Mouse (Mus musculus) embryonic facial prominence, embryonic 15.5 days (tissue): ENCODE data around the gene Kmt2d. TPM values are rescaled to one million over a fixed set of nuclear protein-coding genes. Genes with fewer than 3 reads are reported as not detected.

Source experiments
- ATAC-seq: fragments of 200-750 bp; cut with Nextera tagmentation; 2 replicates; pipeline ENCODE4 v1.8.0; 2017; ENCODE audit warnings: low read depth, moderate TSS enrichment; ENCODE audit not compliant: insufficient number of reproducible peaks, low FRiP score, low TSS enrichment
- H3K27ac ChIP-seq: fragments of 300-500 bp; sonication (generic); replicated peaks from 2 replicates; pipeline ENCODE4 v1.5.1; 2015; ENCODE audit warnings: mild to moderate bottlenecking, inconsistent platforms
- H3K27me3 ChIP-seq: fragments of 300-500 bp; sonication (generic); 2 replicates; pipeline ENCODE4 v1.6.1; 2015; ENCODE audit warnings: inconsistent platforms
- H3K36me3 ChIP-seq: fragments of 300-500 bp; sonication (generic); 2 replicates; pipeline ENCODE4 v1.6.1; 2015; ENCODE audit warnings: mild to moderate bottlenecking, inconsistent platforms
- H3K4me1 ChIP-seq: fragments of 300-500 bp; sonication (generic); 2 replicates; pipeline ENCODE4 v1.6.1; 2015; ENCODE audit warnings: inconsistent platforms
- H3K4me2 ChIP-seq: fragments of 300-500 bp; sonication (generic); replicated peaks from 2 replicates; pipeline ENCODE4 v1.6.1; 2015; ENCODE audit warnings: mild to moderate bottlenecking, inconsistent platforms
- H3K4me3 ChIP-seq: fragments of 300-500 bp; sonication (generic); replicated peaks from 2 replicates; pipeline ENCODE4 v1.5.1; 2015; ENCODE audit warnings: mild to moderate bottlenecking, inconsistent platforms
- H3K9ac ChIP-seq: fragments of 300-500 bp; sonication (generic); 2 replicates; pipeline ENCODE4 v1.6.1; 2015; ENCODE audit warnings: inconsistent platforms
- H3K9me3 ChIP-seq: fragments of 300-500 bp; sonication (generic); replicated peaks from 2 replicates; pipeline ENCODE4 v1.6.1; 2016; ENCODE audit warnings: inconsistent platforms
- WGBS: fragments of 180-500 bp; shearing (Covaris S2); methylation state at CpG from one replicate; pipeline ENCODE4 v1.1.7; 2015; 5-methylcytosine and 5-hydroxymethylcytosine counted together
- polyA plus RNA-seq: library from polyadenylated mRNA; unstranded; fragments of >200 nt; fragmentation: Nextera tagmentation; extraction: Ambion mirVana; gene quantifications from 2 replicates; pipeline ENCODE4 v1.2.1, GENCODE M21; 2015

The Kmt2d gene
- polyA plus RNA-seq, 1 experiment from 2014 or later: 14.1 TPM

- no peaks in the 10 kb centered on the region for H3K9me3 ChIP-seq
- 85% methylated on average over 5 of the region's 5 CpGs for WGBS
- peaks cover 33% of the 10 kb centered on the region for H3K4me1 ChIP-seq
- H3K36me3 ChIP-seq: peaks cover 55% of the 10 kb centered on the region
- H3K27ac ChIP-seq: no peak overlapping the region
- H3K9ac ChIP-seq: no peak overlapping the region
- no peaks in the 10 kb centered on the region for H3K27me3 ChIP-seq
- no peak overlapping the region for H3K4me3 ChIP-seq
- no peak for ATAC-seq
- H3K4me2 ChIP-seq: no peak overlapping the region
Observed at GRCm38 (mm10) chr15:98866501-98866900, 4.5 kb downstream of the Kmt2d start.

DNA sequence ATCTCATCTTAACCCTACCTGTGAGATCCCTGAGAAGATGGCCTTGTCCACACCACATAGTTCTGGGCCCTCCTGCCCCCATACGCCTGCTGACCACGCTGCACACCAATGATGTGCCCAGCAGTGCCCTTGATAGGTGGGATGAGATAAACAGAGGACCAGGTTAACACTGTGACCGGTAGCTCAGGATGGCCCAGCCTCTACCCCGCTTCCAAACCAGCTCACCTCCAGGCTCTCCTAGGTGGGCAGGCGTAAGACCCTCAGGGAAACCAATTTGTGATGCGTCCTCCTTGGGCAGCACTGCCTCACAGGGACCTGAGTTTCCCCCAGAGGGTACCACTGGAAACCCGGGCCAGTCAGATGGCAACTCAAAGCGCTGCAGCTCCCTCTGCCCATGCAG is 5.2 kb downstream of the Kmt2d start:
- Histone ChIP-seq H3K27me3 (no peaks in the 10 kb centered on the region), H3K9ac (no peak overlapping the region), H3K9me3 (no peaks in the 10 kb centered on the region), H3K4me3 (no peak overlapping the region), H3K27ac (no peak overlapping the region), H3K36me3 (peaks cover 62% of the 10 kb centered on the region), H3K4me2 (no peak overlapping the region), H3K4me1 (peaks cover 33% of the 10 kb centered on the region)
- no peak for ATAC-seq
- WGBS: 93% methylated on average over 8 of the region's 8 CpGs

DNA sequence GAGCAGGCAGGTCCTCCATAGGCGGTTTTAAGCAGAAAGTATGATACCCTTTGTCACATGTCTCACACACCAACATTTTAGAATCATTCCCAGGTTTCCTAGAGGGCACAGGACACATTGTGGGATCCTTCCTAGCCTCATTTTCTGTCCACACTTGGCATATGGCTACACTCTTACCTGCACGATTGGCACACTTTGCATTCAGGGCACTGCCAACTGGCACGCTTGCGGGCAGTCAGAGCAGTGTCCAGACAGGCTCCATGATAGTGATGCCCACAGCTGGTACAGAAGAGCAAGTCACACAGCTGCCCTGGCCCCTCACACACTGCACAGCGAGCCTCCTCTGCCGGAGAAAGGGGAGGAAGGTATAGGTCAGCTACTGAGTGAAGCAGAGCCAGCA is 6.1 kb downstream of the Kmt2d start:
- Histone ChIP-seq H3K9ac (no peak overlapping the region), H3K27ac (no peak overlapping the region), H3K4me1 (peaks cover 32% of the 10 kb centered on the region), H3K4me3 (no peak overlapping the region), H3K27me3 (no peaks in the 10 kb centered on the region), H3K36me3 (peaks cover 71% of the 10 kb centered on the region), H3K4me2 (no peak overlapping the region), H3K9me3 (no peaks in the 10 kb centered on the region)
- no peak for ATAC-seq
- 95% methylated on average over 6 of the region's 6 CpGs for WGBS

- no peak overlapping the region for H3K4me3 ChIP-seq
- H3K4me2 ChIP-seq: no peak overlapping the region
- no peak overlapping the region for H3K27ac ChIP-seq
- WGBS: 83% methylated on average over 12 of the region's 12 CpGs
- no peaks in the 10 kb centered on the region for H3K9me3 ChIP-seq
- peaks cover 17% of the 10 kb centered on the region for H3K4me1 ChIP-seq
- H3K9ac ChIP-seq: no peak overlapping the region
- H3K27me3 ChIP-seq: no peaks in the 10 kb centered on the region
- ATAC-seq: no peak
- peaks cover 85% of the 10 kb centered on the region for H3K36me3 ChIP-seq
Observed at GRCm38 (mm10) chr15:98863451-98863958, 7.5 kb downstream of the Kmt2d start.

DNA sequence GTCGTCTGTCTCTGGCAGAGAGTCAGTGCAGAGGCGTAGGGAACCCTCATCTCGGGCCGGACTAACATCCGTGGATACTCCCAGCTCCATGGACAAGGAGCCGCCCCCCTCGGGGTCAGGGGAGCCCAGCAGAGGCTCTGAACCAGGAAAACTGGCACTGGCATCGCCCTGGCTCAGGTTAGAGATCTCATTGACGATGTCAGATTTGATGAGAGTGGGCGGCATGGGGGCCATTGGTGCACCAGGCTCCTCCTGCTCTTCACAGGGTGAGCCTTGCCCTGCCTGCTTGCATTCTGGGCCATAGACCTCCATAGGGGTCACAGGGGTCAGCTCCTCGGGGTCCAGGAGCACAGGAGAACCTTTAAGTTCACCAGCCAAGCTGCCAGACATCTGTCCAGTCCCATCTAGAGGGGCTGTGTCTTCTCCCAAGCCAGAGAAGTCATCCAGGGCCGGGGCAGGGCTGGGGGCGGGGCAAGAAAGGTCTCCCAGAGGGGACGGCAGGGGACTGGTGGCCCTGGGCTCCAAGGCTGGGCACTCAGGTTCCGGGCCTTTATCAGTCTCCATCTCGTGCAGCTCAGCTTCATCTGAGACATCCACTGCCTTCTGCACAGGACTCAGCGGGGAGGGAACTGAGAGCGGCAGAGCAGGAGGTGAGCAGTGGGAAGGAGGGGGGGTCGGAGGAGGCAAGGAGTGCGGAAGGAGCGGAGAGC is 9.1 kb downstream of the Kmt2d start:
- Histone ChIP-seq H3K4me2 (no peak overlapping the region), H3K4me3 (no peak overlapping the region), H3K9me3 (no peaks in the 10 kb centered on the region), H3K27ac (no peak overlapping the region), H3K9ac (no peak overlapping the region), H3K27me3 (no peaks in the 10 kb centered on the region), H3K36me3 (peaks cover 99% of the 10 kb centered on the region), H3K4me1 (peaks cover under 1% of the 10 kb centered on the region; the same call in 1 of the 2 replicates)
- WGBS: 83% methylated on average over 21 of the region's 21 CpGs
- ATAC-seq: no peak

- WGBS: 94% methylated on average over 18 of the region's 18 CpGs
- Histone ChIP-seq H3K27ac (no peak overlapping the region), H3K9ac (no peak overlapping the region)
Observed at GRCm38 (mm10) chr15:98860921-98861320, 10.1 kb downstream of the Kmt2d start.

DNA sequence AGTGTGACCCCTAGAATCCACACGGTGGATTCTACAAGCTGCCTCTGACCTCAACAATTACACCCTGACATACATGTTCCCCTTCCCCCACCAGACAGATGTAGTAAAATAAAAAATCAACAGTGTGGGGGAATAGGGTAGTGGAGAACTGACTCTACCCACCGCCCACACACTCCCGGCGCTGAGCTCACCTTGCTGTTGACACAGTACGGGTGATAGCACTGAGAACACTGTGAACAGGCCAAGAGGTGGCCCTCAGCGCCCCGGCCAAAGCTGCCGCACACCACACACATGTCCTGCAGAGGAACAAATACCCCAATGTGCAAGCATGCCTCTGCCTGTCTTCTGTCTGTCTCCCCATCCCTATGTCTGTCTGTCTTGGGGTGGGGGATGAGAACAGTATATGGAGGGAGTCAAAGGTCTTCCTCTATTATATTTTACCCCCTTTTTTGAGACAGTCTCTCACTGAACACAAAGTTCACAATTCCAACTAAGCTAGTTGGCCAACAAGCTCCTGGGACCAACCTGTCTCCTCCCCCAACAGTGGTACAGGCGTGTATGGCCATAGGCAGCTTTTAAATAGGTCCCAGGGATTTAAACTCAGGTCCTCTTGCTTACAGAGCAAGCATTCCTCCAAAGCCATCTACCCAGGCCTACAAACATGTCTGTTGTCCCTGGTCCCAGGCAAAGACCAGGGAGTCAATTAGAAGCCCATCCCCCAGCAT is 11.5 kb downstream of the Kmt2d start:
- no peak overlapping the region for H3K4me3 ChIP-seq
- H3K9me3 ChIP-seq: no peaks in the 10 kb centered on the region
- no peaks in the 10 kb centered on the region for H3K27me3 ChIP-seq
- 87% methylated on average over 9 of the region's 9 CpGs for WGBS
- ATAC-seq: no peak
- H3K36me3 ChIP-seq: peaks cover 99% of the 10 kb centered on the region
- no peak overlapping the region for H3K27ac ChIP-seq
- H3K9ac ChIP-seq: no peak overlapping the region
- no peaks in the 10 kb centered on the region for H3K4me1 ChIP-seq
- no peak overlapping the region for H3K4me2 ChIP-seq

More at GRCm38 (mm10) chr15:98860921-98861320, 10.1 kb downstream of the Kmt2d start:
- Histone ChIP-seq H3K4me3 (no peak overlapping the region), H3K4me2 (no peak overlapping the region), H3K27me3 (no peaks in the 10 kb centered on the region), H3K9me3 (no peaks in the 10 kb centered on the region), H3K36me3 (peaks cover 99% of the 10 kb centered on the region), H3K4me1 (no peaks in the 10 kb centered on the region)
- no peak for ATAC-seq

GRCm38 (mm10) chr15:98854214-98854613 is 16.8 kb downstream of the Kmt2d start:
- 94% methylated on average over 16 of the region's 16 CpGs for WGBS
- ATAC-seq: no peak
- Histone ChIP-seq H3K27ac (no peak overlapping the region), H3K27me3 (no peaks in the 10 kb centered on the region), H3K9ac (no peak overlapping the region; the same call in 1 of the 2 replicates), H3K4me3 (no peak overlapping the region), H3K4me1 (no peaks in the 10 kb centered on the region), H3K9me3 (no peaks in the 10 kb centered on the region), H3K36me3 (peaks cover 99% of the 10 kb centered on the region), H3K4me2 (no peak overlapping the region)

DNA sequence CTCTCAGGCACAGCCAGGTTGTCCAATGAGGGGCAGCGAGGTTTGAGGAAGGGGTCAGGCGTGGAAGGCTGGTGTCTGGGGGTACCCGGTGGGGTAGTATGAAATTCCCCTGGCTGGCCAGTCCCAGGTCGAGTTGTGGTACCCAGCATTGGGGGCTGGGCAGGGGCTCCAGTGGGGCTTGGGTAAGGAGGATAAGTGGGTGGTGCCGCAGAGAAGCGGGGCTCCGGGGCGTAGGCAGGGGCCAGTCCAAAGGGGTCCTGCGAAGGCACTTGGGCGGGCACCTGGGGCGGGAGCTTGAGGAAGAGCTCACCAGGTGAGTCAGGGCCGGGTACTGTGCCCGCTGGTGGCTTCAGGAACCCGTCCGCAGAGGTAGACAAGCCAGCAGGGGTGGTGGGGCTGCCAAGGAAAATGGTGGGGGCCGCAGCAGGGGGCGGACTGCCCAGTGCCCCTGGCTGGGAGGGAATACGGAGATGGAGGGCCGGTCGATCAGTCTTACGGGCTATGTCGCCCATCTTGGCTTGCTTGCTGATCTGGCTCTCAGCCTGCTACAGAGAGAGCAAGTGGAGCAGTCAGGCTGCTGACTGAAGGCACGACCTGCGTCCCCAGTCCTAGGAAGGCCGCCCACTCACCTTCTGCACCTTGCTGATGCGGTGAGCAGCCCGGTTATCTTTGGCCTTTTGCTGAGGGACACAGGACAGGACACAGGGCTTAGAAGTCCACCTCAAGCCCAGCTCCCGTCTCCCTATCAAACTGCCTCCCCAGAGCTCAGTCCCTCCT is 17.7 kb downstream of the Kmt2d start:
- no peak for ATAC-seq
- Histone ChIP-seq H3K27me3 (no peaks in the 10 kb centered on the region), H3K36me3 (peaks cover 100% of the 10 kb centered on the region), H3K9ac (no peak overlapping the region), H3K4me3 (no peak overlapping the region), H3K9me3 (no peaks in the 10 kb centered on the region), H3K4me1 (no peaks in the 10 kb centered on the region), H3K4me2 (no peak overlapping the region), H3K27ac (no peak overlapping the region)
- WGBS: 92% methylated on average over 28 of the region's 28 CpGs

DNA sequence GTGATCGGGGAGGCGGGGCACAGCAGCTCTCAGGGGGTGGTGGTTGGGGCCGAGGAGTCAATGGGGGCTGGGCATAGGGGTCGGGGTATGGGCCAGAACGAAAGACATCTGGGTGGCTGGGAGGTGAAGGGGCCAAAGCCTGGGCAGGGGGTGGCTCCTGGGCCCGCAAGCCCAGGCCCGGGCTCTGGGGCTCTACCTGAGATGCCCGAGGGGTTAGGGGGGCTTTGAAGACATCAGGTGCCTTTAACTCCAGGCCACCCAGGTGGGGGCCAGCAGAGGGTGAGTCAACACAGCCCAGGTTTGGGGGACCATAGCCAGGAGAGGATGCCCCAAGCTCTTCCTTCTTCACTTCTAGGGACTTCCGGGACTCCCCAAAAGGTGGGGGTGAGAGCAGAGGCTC is 18.3 kb downstream of the Kmt2d start:
- Histone ChIP-seq H3K9ac (no peak overlapping the region), H3K9me3 (no peaks in the 10 kb centered on the region), H3K27ac (no peak overlapping the region), H3K4me2 (no peak overlapping the region), H3K36me3 (peaks cover 100% of the 10 kb centered on the region), H3K4me1 (no peaks in the 10 kb centered on the region), H3K27me3 (no peaks in the 10 kb centered on the region), H3K4me3 (no peak overlapping the region)
- WGBS: 84% methylated on average over 9 of the region's 9 CpGs
- no peak for ATAC-seq

GRCm38 (mm10) chr15:98852071-98852470 is 18.9 kb downstream of the Kmt2d start:
- ATAC-seq: no peak
- Histone ChIP-seq H3K9ac (no peak overlapping the region), H3K4me3 (no peak overlapping the region), H3K9me3 (no peaks in the 10 kb centered on the region), H3K36me3 (peaks cover 100% of the 10 kb centered on the region), H3K4me1 (no peaks in the 10 kb centered on the region), H3K27me3 (no peaks in the 10 kb centered on the region), H3K27ac (no peak overlapping the region), H3K4me2 (no peak overlapping the region)
- 96% methylated on average over 9 of the region's 9 CpGs for WGBS
